Mouse (Mus musculus) activated CD4-positive, CD25-positive, alpha-beta regulatory T cell, adult 4 months (primary cell): Measurements from ENCODE around the gene Exosc3. TPM values are rescaled to one million over a fixed set of nuclear protein-coding genes. Genes with fewer than 3 reads are reported as not detected.

Experiments
- ATAC-seq: one replicate; pipeline ENCODE4 v1.8.0; 2017
- polyA plus RNA-seq, 2 experiments: library from polyadenylated mRNA; unstranded; fragments of 100-300 nt; shearing (Covaris generic); gene quantifications; one replicate each; pipeline ENCODE4 v1.2.1; 2017

Exosc3 gene
- polyA plus RNA-seq, 2 experiments from 2014 or later = 45.0 to 60.6 TPM

DNA sequence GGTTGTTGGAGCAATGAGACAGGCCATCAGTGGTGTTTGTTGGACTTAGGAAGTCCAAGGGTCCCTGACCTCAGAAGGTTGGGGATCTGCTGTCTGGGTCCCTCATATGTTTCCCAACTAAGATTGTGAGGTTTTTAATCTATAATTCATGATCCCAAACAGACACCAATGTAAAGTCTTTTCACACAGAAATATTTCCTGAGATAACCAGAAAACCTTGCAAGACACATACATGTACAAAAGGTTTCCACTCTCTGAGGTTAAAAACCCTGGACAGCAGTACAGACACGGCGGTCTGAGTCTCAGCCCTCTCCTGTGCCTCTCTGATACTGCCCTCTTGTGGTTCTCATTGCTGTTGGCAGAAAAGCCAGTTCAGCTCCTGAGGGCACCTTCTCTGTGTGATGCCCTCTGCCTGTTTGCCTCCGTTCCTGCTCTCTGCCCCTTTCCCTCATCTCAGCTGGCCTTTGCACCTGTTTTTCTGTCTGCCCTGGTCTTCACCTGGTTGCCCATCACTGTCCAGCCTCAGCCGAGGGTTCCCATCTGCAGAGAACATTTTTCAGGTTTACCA is 62.5 kb downstream of the Exosc3 start:
- peak; percentile 59 for ATAC-seq

DNA sequence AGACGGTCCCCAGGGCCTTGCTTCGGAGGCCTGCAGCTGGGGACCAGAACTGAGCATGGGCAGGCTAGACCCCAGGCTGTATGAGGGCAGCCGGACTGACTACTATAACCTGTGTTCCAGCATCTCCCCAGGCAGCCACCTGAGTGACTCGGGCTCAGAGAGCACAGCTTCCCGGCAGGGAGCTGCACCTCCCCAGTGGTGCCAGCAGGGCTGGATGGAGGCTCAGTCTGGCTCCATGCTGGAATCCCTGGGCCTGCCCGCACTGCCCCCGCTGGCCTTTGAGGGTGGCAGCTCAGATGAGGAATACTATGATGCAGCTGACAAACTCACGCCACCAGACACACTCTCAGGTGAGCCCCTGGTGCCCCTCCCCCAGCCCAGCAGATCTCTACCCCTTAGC is 63.2 kb downstream of the Exosc3 start:
- ATAC-seq = no peak

DNA sequence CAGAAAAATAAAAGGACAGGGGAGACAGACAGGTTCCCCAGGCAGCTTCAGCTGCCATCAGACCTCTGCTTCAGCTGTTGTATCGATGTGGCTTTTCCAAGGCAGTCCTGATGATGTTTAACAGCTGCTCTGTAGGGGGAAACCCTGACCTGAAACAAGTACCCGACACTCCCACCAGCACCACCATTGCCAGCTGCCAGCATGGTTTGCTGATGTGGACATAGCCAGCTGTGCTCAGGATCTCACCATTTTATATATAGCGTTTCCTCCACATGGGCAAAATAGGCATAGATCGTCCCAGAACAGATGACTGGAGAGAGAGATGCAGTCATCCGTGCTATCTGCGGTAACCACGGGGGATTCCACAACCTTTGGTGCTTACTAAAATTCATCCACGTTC is 66.8 kb downstream of the Exosc3 start:
- no peak for ATAC-seq

DNA sequence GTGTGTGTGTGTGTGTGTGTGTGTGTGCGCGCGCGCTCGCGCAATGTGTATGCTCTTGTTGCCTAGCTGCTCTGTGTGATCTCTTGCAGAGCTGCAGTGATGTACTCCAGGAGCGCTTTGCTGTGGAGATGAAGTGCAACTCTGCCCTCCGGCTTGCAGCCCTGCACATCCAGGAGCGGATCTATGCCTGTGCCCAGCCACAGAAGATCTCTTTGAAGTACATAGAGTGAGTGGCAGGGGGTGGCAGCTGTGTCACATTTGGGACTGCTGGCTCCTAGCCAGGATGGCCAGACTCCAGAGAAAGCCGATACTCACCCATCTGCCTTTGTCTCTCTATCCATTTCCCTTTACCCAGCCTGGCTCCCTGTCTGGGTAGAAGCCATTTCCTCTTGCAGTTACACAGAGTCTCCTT is 71.5 kb downstream of the Exosc3 start:
- ATAC-seq = no peak

DNA sequence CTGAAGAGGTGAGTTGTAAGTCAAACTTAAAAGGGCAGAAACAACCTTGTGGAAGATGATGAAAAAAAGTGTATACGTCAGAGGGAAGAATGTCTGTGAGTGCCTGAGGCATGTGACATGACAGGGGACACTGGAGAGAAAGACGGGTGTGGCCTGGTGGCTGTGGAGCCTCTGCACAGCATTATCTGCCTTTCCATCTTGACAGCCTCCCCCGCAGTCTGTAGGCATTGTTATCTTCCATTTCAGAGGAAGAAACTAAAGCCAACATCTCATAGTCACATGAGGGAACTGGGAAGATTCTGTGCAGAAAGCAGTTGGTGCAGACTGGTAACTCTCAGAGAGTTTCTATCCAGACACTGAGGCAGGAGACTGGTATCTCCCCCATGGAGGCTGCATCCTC is 74.6 kb downstream of the Exosc3 start:
- no peak for ATAC-seq

Other genes with a start within 250 kb of the Exosc3 start
- 100 to 1,000 TPM; 150 TPM for gene Tomm5, start 234.6 kb downstream of the Exosc3 start, polyA plus RNA-seq
- gene Frmpd1, start 157.9 kb downstream of the Exosc3 start, polyA plus RNA-seq = not detected
- gene Trmt10b, start 45.6 kb downstream of the Exosc3 start, polyA plus RNA-seq = 10 to 100 TPM; 13.9 to 14.9 TPM
- gene Dcaf10, start 631 bp downstream of the Exosc3 start, polyA plus RNA-seq = 1 to 10 TPM; 1.4 to 2.6 TPM
- 10 to 100 TPM; 35.3 to 49.7 TPM for gene Slc25a51, start 66.0 kb upstream of the Exosc3 start, polyA plus RNA-seq
- gene Shb, start 189.7 kb upstream of the Exosc3 start, polyA plus RNA-seq = not detected